In the genomic region with DNA sequence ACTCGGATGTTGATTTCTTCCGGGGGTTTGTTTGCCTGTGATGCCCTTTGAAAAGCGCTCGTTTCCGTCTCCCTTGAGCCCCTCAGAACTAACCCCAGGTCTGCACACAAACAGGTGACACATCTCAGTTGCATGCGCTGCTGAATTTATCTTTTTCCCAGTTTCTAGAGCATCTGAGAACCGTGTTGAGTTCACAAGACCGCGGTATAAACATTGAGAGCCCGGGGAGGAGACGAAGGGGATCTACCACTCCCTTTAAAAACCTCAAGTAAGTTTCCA, we compare ENCODE assay signal across 8 mouse cellular contexts. TPM values are rescaled to one million over a fixed set of nuclear protein-coding genes. Genes with fewer than 3 reads are reported as not detected.
DNase-seq lines count a peak whose midpoint lies in the region; ATAC-seq and TF ChIP-seq lines count a peak whose summit lies in the region.

No protein-coding gene starts in this region.

- no peak for TF ChIP-seq CTCF in E14TG2a.4 (conservative IDR thresholded peaks at IDR 0.05; ENCODE audit: low read length)

- peak overlapping the region; percentile 66 for H3K4me2 ChIP-seq in forebrain, embryonic 15.5 days (replicated peaks)
- H3K4me2 ChIP-seq in liver, embryonic 15.5 days, result peak overlapping the region; percentile 74

- no peaks in the 10 kb centered on the region for H3K9me3 ChIP-seq in E14TG2a.4 (ENCODE audit: low read length)
- H3K9me3 ChIP-seq in forebrain, embryonic 15.5 days, result no peaks in the 10 kb centered on the region
- no peaks in the 10 kb centered on the region for H3K9me3 ChIP-seq in liver, embryonic 15.5 days (replicated peaks)

- peak overlapping the region; percentile 94 for H3K9ac ChIP-seq in forebrain, embryonic 15.5 days (replicated peaks)
- H3K9ac ChIP-seq in liver, embryonic 15.5 days, result peak overlapping the region; percentile 95

- H3K27ac ChIP-seq in forebrain, embryonic 15.5 days (replicated peaks), result peak overlapping the region; percentile 80
- H3K27ac ChIP-seq in liver, embryonic 15.5 days (replicated peaks), result peak overlapping the region; percentile 75

- under 1% methylated on average over 11 of the region's 11 CpGs for WGBS in forebrain, embryonic 15.5 days
- WGBS in liver, embryonic 15.5 days (ENCODE audit: insufficient replicate concordance), result 1% methylated on average over 11 of the region's 11 CpGs

- peak; percentile 15 to 22 for DNase-seq in heart, adult 9 months (ENCODE audit: low spot score in 2 of 2)
- DNase-seq in heart, postnatal 36 days, result no peak
- DNase-seq in urinary bladder, postnatal 14 days (ENCODE audit: low spot score), result no peak
- DNase-seq in layer of hippocampus, postnatal 14 days (ENCODE audit: low spot score in 2 of 2), result no peak
- no peak for DNase-seq in gastrocnemius, postnatal 36 days

- peaks cover 17% of the 10 kb centered on the region for H3K4me1 ChIP-seq in E14TG2a.4 (replicated peaks; ENCODE audit: low read depth, low read length)
- H3K4me1 ChIP-seq in forebrain, embryonic 15.5 days, result peaks cover 13% of the 10 kb centered on the region
- peaks cover 11% of the 10 kb centered on the region for H3K4me1 ChIP-seq in liver, embryonic 15.5 days (replicated peaks)

- no peaks in the 10 kb centered on the region for H3K27me3 ChIP-seq in E14TG2a.4 (ENCODE audit: insufficient read depth, low read length)
- no peaks in the 10 kb centered on the region for H3K27me3 ChIP-seq in forebrain, embryonic 15.5 days
- H3K27me3 ChIP-seq in liver, embryonic 15.5 days, result no peaks in the 10 kb centered on the region

- H3K4me3 ChIP-seq in E14TG2a.4 (replicated peaks; ENCODE audit: low read length), result peak overlapping the region; percentile 94
- peak overlapping the region; percentile 89 for H3K4me3 ChIP-seq in forebrain, embryonic 15.5 days
- peak overlapping the region; percentile 92 for H3K4me3 ChIP-seq in liver, embryonic 15.5 days (replicated peaks)

- peaks cover 24% of the 10 kb centered on the region for H3K36me3 ChIP-seq in E14TG2a.4 (ENCODE audit: insufficient read depth, low read length)
- peaks cover 16% of the 10 kb centered on the region for H3K36me3 ChIP-seq in forebrain, embryonic 15.5 days
- peaks cover 4% of the 10 kb centered on the region; the same call in 1 of the 2 replicates for H3K36me3 ChIP-seq in liver, embryonic 15.5 days (replicated peaks)

- no peak for ATAC-seq in forebrain, embryonic 15.5 days (replicated peaks)
- ATAC-seq in liver, embryonic 15.5 days (ENCODE audit: insufficient read depth), result peak; percentile 23

- intact Hi-C loops in heart, postnatal 36 days (cut with DNase I), result no loop called here
- intact Hi-C loops in gastrocnemius, postnatal 36 days (cut with DNase I), result no loop called here

RNA-seq across cellular contexts. Expression of a gene that starts 0.5 kb away (rescaled TPM):
- total RNA-seq in heart, postnatal 36 days (2021), result 100 to 1,000 TPM; 169 to 172 TPM
- 28.0 and 30.0 TPM in 2 replicates for polyA plus RNA-seq in forebrain, embryonic 15.5 days (2015; fragmentation: Nextera tagmentation; extraction: Ambion mirVana)
- polyA plus RNA-seq in liver, embryonic 15.5 days (2015; fragmentation: Nextera tagmentation; extraction: Ambion mirVana), result 9.6 and 10.2 TPM in 2 replicates
- 100 to 1,000 TPM; 156 to 164 TPM for total RNA-seq in layer of hippocampus, postnatal 14 days (2021)
- total RNA-seq in gastrocnemius, postnatal 36 days (2021), result 10 to 100 TPM; 47.1 to 61.6 TPM

Comparison
In these comparisons a context has a peak if more than half of its experiments do, and no peak if none do; other contexts are left out.
1. DNase-seq: peak in heart, adult 9 months (2 of 2); none in heart, postnatal 36 days (0 of 2), urinary bladder, postnatal 14 days (single experiment), layer of hippocampus, postnatal 14 days (0 of 2) and gastrocnemius, postnatal 36 days (0 of 2).
2. Peak in every context shown above with its lines, with median percentiles within 50 percentile points of each other: H3K4me3 ChIP-seq.